Mouse (Mus musculus) heart, embryonic 11.5 days (tissue): ENCODE measurements at regions not wholly inside any gene's neighbourhood (a gene's known extent, or its start where the extent isn't known, plus 50 kb on each side); places are given as distances from the start of the nearest gene placed in this dataset.

Source experiments
- ATAC-seq: fragments of 200-750 bp; cut with Nextera tagmentation; replicated peaks from 2 replicates; pipeline ENCODE4 v1.8.0; 2017; ENCODE audit warnings: moderate library complexity; ENCODE audit not compliant: insufficient number of reproducible peaks, low FRiP score, low TSS enrichment
- H3K27ac ChIP-seq: fragments of 300-500 bp; sonication (generic); 2 replicates; pipeline ENCODE4 v1.5.1; 2014; ENCODE audit warnings: mild to moderate bottlenecking, low read depth, low read length
- H3K27me3 ChIP-seq: fragments of 300-500 bp; sonication (generic); 2 replicates; pipeline ENCODE4 v1.6.1; 2014; ENCODE audit warnings: mild to moderate bottlenecking, low read length, mixed read lengths; ENCODE audit not compliant: control insufficient read depth, insufficient read depth
- H3K36me3 ChIP-seq: fragments of 300-500 bp; sonication (generic); 2 replicates; pipeline ENCODE4 v1.6.1; 2014; ENCODE audit warnings: mild to moderate bottlenecking, low read length, moderate library complexity, mixed read lengths; ENCODE audit not compliant: control insufficient read depth, insufficient read depth
- H3K4me1 ChIP-seq: fragments of 300-500 bp; sonication (generic); 2 replicates; pipeline ENCODE4 v1.6.1; 2014; ENCODE audit warnings: low read length; ENCODE audit not compliant: control insufficient read depth, insufficient read depth
- H3K4me2 ChIP-seq: fragments of 300-500 bp; sonication (generic); 2 replicates; pipeline ENCODE4 v1.6.1; 2014; ENCODE audit warnings: mild to moderate bottlenecking, moderate library complexity
- H3K4me3 ChIP-seq: fragments of 300-500 bp; sonication (generic); 2 replicates; pipeline ENCODE4 v1.5.1; 2014; ENCODE audit warnings: low read depth, low read length
- H3K9ac ChIP-seq: fragments of 300-500 bp; sonication (generic); 2 replicates; pipeline ENCODE4 v1.6.1; 2014; ENCODE audit warnings: mild to moderate bottlenecking, low read depth, low read length, moderate library complexity
- H3K9me3 ChIP-seq: fragments of 300-500 bp; sonication (generic); replicated peaks from 2 replicates; pipeline ENCODE4 v1.6.1; 2016; ENCODE audit warnings: low read length; ENCODE audit not compliant: control insufficient read depth
- WGBS: fragments of 180-500 bp; shearing (Covaris S2); extraction: QIAGEN DNeasy Blood & Tissue Kit; methylation state at CpG from one replicate; pipeline ENCODE4 v1.1.7; 2014; ENCODE audit not compliant: insufficient replicate concordance; 5-methylcytosine and 5-hydroxymethylcytosine counted together

GRCm38 (mm10) chr4:131493726-131494125, 344.4 kb downstream of the Ptpru start:
- Histone ChIP-seq H3K4me3 (no peak overlapping the region), H3K9me3 (no peaks in the 10 kb centered on the region), H3K27ac (no peak overlapping the region), H3K4me2 (no peak overlapping the region), H3K36me3 (no peaks in the 10 kb centered on the region), H3K4me1 (no peaks in the 10 kb centered on the region), H3K9ac (no peak overlapping the region), H3K27me3 (peaks cover 8% of the 10 kb centered on the region; the same call in 1 of the 2 replicates)
- ATAC-seq: no peak
- 39% methylated on average over 4 of the region's 4 CpGs for WGBS

- Histone ChIP-seq H3K27me3 (peaks cover 5% of the 10 kb centered on the region), H3K4me3 (no peak overlapping the region), H3K9ac (no peak overlapping the region), H3K27ac (no peak overlapping the region), H3K4me1 (no peaks in the 10 kb centered on the region), H3K4me2 (no peak overlapping the region), H3K36me3 (no peaks in the 10 kb centered on the region), H3K9me3 (no peaks in the 10 kb centered on the region)
- 53% methylated on average over 5 of the region's 5 CpGs for WGBS
- no peak for ATAC-seq
Measured at GRCm38 (mm10) chr4:131496900-131497299, 341.2 kb downstream of the Ptpru start.

GRCm38 (mm10) chr4:131500928-131501650, 337.0 kb downstream of the Ptpru start:
- Histone ChIP-seq H3K4me2 (no peak overlapping the region), H3K9ac (no peak overlapping the region), H3K27me3 (no peaks in the 10 kb centered on the region; the same call in 1 of the 2 replicates), H3K4me3 (no peak overlapping the region), H3K36me3 (no peaks in the 10 kb centered on the region), H3K4me1 (no peaks in the 10 kb centered on the region), H3K27ac (no peak overlapping the region), H3K9me3 (no peaks in the 10 kb centered on the region)
- no peak for ATAC-seq
- 70% methylated on average over 10 of the region's 10 CpGs for WGBS

DNA sequence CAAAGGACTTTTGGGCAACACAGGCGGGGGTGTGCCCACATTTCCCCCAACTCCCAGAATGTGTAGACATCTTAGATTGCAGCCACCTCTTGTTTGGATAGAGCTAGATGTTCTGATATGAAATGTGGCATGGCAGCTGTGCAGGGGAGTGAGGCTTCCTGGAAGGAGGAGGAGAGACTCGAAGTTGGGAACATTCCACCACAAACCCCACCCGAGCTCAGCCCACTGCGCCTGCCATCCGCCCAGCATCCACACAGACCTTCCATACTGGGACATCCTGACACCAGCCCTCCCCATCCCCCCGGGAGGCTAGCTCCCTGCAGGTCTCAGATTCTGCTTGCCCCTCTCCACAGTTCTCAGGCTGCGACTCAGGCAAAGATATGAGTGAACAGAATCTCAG, 329.9 kb downstream of the Ptpru start:
- no peak overlapping the region for H3K27ac ChIP-seq
- H3K4me2 ChIP-seq: no peak overlapping the region
- no peaks in the 10 kb centered on the region for H3K9me3 ChIP-seq
- ATAC-seq: no peak
- no peak overlapping the region for H3K9ac ChIP-seq
- H3K4me3 ChIP-seq: no peak overlapping the region
- H3K4me1 ChIP-seq: no peaks in the 10 kb centered on the region
- no peaks in the 10 kb centered on the region for H3K27me3 ChIP-seq
- H3K36me3 ChIP-seq: no peaks in the 10 kb centered on the region
- WGBS: 62% methylated on average over 7 of the region's 7 CpGs

DNA sequence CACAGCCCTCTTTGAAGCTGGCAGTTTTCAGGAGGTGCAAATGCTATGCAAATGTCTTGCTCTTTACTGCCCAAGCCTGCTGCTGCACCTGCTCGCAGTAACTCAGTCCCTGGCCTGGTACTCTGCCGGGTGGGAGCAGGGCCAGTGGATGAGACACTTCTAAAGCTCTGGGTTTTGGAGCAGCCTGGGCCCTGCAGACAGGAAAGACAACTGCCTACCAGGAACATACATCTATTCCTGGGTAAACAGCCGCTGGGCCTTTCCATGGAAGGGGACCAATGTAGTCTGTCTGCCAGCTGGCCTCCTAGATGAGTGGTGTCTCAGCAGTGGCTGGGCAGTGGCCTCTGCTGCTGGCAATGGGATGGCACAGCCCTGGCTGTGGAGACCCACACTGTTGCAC, 326.5 kb downstream of the Ptpru start:
- Histone ChIP-seq H3K9ac (no peak overlapping the region), H3K36me3 (no peaks in the 10 kb centered on the region)
- WGBS: 76% methylated on average over 3 of the region's 3 CpGs

DNA sequence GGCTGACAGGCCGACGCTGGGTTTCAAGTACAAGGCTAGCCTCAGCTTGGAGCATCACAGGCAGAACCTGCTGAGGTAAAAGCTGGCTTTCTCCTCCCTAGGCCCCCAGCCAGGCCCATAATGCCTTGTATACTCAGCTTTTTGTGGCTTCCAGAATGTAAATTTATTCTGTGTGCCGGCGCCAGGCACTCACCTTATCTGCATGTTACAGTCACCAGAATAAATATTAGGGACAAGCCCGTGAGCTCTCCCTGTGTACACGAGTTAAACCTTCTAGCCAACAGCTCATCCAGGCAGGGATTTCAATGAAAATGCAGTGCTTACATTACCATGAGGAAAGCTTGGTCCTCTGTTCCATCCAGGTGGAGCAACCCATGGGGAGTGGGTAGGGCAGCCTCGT, 325.3 kb downstream of the Ptpru start:
- H3K9ac ChIP-seq: no peak overlapping the region
- H3K9me3 ChIP-seq: no peaks in the 10 kb centered on the region
- ATAC-seq: no peak
- H3K4me1 ChIP-seq: no peaks in the 10 kb centered on the region
- H3K4me3 ChIP-seq: no peak overlapping the region
- H3K27me3 ChIP-seq: no peaks in the 10 kb centered on the region
- 64% methylated on average over 7 of the region's 7 CpGs for WGBS
- H3K27ac ChIP-seq: no peak overlapping the region
- no peak overlapping the region for H3K4me2 ChIP-seq
- no peaks in the 10 kb centered on the region for H3K36me3 ChIP-seq

More for the DNA sequence above, 326.5 kb downstream of the Ptpru start:
- Histone ChIP-seq H3K4me1 (no peaks in the 10 kb centered on the region), H3K4me3 (no peak overlapping the region), H3K9me3 (no peaks in the 10 kb centered on the region), H3K27ac (no peak overlapping the region), H3K4me2 (no peak overlapping the region), H3K27me3 (no peaks in the 10 kb centered on the region)
- no peak; the same call in 1 of the 2 replicates for ATAC-seq

DNA sequence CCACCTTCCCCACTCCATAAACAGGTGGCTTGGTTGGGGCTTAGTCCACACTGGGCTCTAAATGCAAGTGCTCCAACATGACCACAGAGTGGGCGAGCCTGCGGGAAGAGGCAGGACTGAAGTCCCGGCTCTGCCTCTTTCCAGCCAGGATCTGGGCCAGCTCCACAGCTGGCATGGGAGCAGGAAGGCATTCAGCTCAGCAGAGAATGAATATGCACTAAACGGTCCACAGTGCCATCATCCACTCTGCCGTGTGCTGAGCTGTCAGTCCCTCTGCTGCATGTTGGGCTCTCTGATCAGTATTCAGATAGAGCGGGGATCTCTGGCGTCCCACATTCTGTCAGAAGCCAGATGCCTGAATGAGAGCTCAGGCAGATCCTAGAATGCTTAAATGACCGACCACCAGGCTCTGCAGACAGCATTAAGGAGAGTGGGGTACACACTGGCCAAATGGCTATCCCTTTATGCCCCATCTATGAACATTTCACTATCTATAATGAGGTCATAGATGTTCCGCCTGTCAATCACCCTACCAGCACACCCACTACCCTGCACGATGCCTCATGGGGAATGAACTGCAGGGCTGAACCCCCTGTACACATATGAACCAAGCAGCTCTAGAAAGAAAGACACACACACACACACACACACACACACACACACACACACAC, 317.3 kb downstream of the Ptpru start:
- Histone ChIP-seq H3K4me1 (no peaks in the 10 kb centered on the region), H3K4me3 (no peak overlapping the region), H3K9ac (no peak overlapping the region), H3K36me3 (no peaks in the 10 kb centered on the region), H3K27ac (no peak overlapping the region), H3K9me3 (no peaks in the 10 kb centered on the region), H3K27me3 (no peaks in the 10 kb centered on the region), H3K4me2 (no peak overlapping the region)
- WGBS: 80% methylated on average over 10 of the region's 10 CpGs
- ATAC-seq: no peak

DNA sequence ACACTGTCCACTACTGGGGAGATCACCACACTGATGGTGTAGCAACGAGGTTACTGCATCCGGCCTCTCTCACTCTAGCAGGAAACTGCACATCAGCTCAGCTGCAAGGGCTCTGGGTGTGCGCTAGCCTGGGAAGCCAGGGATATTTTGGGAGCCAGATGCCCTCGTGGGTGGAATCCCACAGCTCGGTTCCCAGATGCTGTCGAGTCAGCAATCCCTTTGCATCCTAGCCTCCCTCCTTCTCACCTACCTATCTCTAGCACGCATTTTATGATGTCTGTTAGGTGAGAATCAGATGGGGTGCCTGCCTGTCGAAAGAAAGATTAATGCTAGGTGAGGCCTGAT, 316.8 kb downstream of the Ptpru start:
- H3K9ac ChIP-seq: no peak overlapping the region
- no peaks in the 10 kb centered on the region for H3K36me3 ChIP-seq
- no peak overlapping the region for H3K27ac ChIP-seq
- no peaks in the 10 kb centered on the region for H3K27me3 ChIP-seq
- H3K4me2 ChIP-seq: no peak overlapping the region
- no peak for ATAC-seq
- WGBS: 67% methylated on average over 8 of the region's 8 CpGs
- H3K4me3 ChIP-seq: no peak overlapping the region
- H3K4me1 ChIP-seq: no peaks in the 10 kb centered on the region
- no peaks in the 10 kb centered on the region for H3K9me3 ChIP-seq

GRCm38 (mm10) chr4:131525236-131525635, 312.9 kb downstream of the Ptpru start:
- Histone ChIP-seq H3K9ac (no peak overlapping the region), H3K36me3 (no peaks in the 10 kb centered on the region), H3K9me3 (no peaks in the 10 kb centered on the region), H3K27ac (no peak overlapping the region), H3K4me2 (no peak overlapping the region), H3K4me3 (no peak overlapping the region), H3K27me3 (no peaks in the 10 kb centered on the region), H3K4me1 (no peaks in the 10 kb centered on the region)
- whole genome bisulfite sequencing: 70% methylated on average over 3 of the region's 3 CpGs
- no peak for ATAC-seq
